Mouse (Mus musculus): ENCODE measurements around the gene Wfdc12. TPM values are rescaled to one million over a fixed set of nuclear protein-coding genes. Genes with fewer than 3 reads are reported as not detected.

Gene Wfdc12
- polyA plus RNA-seq, 1 experiment from 2014 or later: not detected

DNA sequence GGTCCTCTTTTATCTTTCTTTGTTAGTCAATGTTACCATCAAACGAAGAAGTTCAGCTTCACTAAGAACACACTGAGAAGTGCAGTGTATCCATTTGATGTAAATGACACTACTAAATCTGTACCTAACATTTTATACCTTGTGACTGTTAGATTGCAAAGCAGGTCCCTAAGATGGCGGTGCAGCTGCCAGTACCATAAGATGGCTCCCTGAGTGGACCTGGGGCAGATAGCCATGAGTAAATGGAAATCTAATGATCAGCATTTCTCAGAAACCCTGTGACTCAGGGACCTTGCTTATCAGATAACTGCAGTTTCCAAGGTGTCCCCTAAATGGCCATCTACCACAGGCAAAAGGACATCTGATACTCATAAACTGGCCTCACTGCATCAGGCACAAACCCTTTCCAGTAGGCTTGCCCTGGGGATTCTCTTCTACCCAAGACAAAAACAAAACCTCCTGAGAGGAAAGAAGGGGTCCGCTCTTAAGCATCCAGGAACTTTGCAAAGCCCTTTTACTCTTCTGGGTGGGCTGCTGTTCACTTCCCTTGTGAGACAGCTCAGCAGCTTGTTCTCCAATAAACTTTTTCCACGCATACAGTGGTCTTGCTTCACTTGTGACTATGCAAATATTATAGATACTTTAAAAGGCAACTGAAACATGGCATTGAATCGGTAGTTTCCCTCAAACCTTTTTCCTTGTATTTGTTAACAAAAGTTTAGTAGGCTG is 5.7 kb upstream of the Wfdc12 start:
- H3K27ac ChIP-seq (replicated peaks): no peak overlapping the region
- no peaks in the 10 kb centered on the region for H3K4me1 ChIP-seq
- H3K27me3 ChIP-seq (replicated peaks; ENCODE audit: low read depth, poor library complexity, severe bottlenecking): no peaks in the 10 kb centered on the region
- DNase-seq (ENCODE audit: low spot score): no peak
- H3K4me3 ChIP-seq: no peak overlapping the region
- H3K9me3 ChIP-seq: no peaks in the 10 kb centered on the region
- 87% methylated on average over 5 of the region's 5 CpGs for WGBS
- no peaks in the 10 kb centered on the region for H3K36me3 ChIP-seq (replicated peaks)

- no peak for DNase-seq (ENCODE audit: low spot score)
- no peak overlapping the region for H3K27ac ChIP-seq (replicated peaks)
- H3K27me3 ChIP-seq (replicated peaks; ENCODE audit: low read depth, poor library complexity, severe bottlenecking): no peaks in the 10 kb centered on the region
- WGBS: 88% methylated on average over 5 of the region's 5 CpGs
- no peak overlapping the region for H3K4me3 ChIP-seq
- no peaks in the 10 kb centered on the region for H3K36me3 ChIP-seq (replicated peaks)
- H3K4me1 ChIP-seq: no peaks in the 10 kb centered on the region
- no peaks in the 10 kb centered on the region for H3K9me3 ChIP-seq
Measured at GRCm38 (mm10) chr2:164194959-164195630, 4.7 kb upstream of the Wfdc12 start.

- Histone ChIP-seq H3K4me1 (no peaks in the 10 kb centered on the region), H3K27ac (replicated peaks) (no peak overlapping the region), H3K9me3 (no peaks in the 10 kb centered on the region), H3K36me3 (replicated peaks) (no peaks in the 10 kb centered on the region), H3K4me3 (no peak overlapping the region), H3K27me3 (replicated peaks; ENCODE audit: low read depth, poor library complexity, severe bottlenecking) (no peaks in the 10 kb centered on the region)
- DNase-seq (ENCODE audit: low spot score): no peak
Measured at GRCm38 (mm10) chr2:164192279-164192678, 1.9 kb upstream of the Wfdc12 start.

DNA sequence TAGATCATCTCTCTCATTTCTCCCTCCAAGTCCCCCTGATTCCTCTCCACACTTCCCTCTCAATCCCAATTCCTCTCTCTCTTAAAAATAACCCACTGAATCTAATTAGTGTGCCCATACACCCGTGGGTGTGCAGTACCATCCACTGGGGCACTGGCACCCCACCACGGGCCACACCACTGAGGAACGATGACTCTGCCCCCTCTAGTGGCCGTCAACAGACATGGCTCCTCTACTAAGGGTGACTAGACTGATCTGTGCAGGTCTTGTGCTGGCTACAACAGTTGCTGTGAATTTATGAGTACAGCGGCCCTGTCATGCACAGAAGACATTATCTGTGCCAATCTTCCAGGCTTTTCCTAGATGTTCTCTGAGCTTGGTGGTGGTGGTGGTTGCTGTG is 1.7 kb downstream of the Wfdc12 start:
- H3K27me3 ChIP-seq (replicated peaks; ENCODE audit: low read depth, poor library complexity, severe bottlenecking): no peaks in the 10 kb centered on the region
- 30% methylated on average over 5 of the region's 5 CpGs for WGBS
- H3K9me3 ChIP-seq: no peaks in the 10 kb centered on the region
- H3K4me1 ChIP-seq: peaks cover 7% of the 10 kb centered on the region
- no peak overlapping the region for H3K4me3 ChIP-seq
- DNase-seq (ENCODE audit: low spot score): no peak
- H3K36me3 ChIP-seq (replicated peaks): no peaks in the 10 kb centered on the region
- H3K27ac ChIP-seq (replicated peaks): no peak overlapping the region

DNA sequence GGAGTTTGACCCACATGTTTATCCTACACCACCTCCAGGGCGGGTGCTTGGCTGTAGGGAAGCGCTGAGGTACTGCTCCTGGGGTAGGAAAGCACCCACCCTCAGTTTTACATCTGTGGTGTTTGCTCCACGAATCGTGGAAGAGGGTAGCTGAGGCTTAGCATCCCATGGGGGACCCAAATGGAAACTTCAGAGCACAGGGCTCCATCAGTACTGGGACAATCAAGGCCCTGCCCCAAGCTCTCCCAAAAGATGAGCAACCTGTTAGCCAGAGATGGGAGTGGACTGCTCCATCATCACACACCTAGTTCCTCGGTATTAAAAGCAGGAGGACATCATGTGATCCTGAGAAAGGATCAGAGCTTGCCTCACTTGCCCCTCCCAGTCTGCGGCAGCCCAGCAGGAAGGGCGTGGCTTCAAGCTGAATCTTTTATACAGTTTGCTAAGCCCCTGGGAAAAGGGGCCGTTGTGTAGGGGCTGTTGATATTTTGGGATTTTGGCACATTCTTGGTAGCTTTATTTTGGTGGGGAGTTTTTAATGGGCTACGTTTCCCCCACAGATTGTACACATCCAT is 6.2 kb downstream of the Wfdc12 start:
- WGBS: 47% methylated on average over 9 of the region's 9 CpGs
- Histone ChIP-seq H3K36me3 (replicated peaks) (no peaks in the 10 kb centered on the region), H3K4me3 (no peak overlapping the region), H3K4me1 (peaks cover 12% of the 10 kb centered on the region), H3K27ac (replicated peaks) (no peak overlapping the region), H3K27me3 (replicated peaks; ENCODE audit: low read depth, poor library complexity, severe bottlenecking) (0 out of 2 replicates have a peak, but pooled peaks cover 6% of the 10 kb centered on the region), H3K9me3 (no peaks in the 10 kb centered on the region)
- DNase-seq (ENCODE audit: low spot score): no peak

- Histone ChIP-seq H3K4me3 (no peak overlapping the region), H3K36me3 (replicated peaks) (no peaks in the 10 kb centered on the region), H3K27ac (replicated peaks) (no peak overlapping the region), H3K9me3 (no peaks in the 10 kb centered on the region), H3K27me3 (replicated peaks; ENCODE audit: low read depth, poor library complexity, severe bottlenecking) (0 out of 2 replicates have a peak, but pooled peaks cover 6% of the 10 kb centered on the region), H3K4me1 (peaks cover 14% of the 10 kb centered on the region)
- no peak for DNase-seq (ENCODE audit: low spot score)
- WGBS: 67% methylated on average over 9 of the region's 9 CpGs
Measured at GRCm38 (mm10) chr2:164183340-164183739, 7.1 kb downstream of the Wfdc12 start.

DNA sequence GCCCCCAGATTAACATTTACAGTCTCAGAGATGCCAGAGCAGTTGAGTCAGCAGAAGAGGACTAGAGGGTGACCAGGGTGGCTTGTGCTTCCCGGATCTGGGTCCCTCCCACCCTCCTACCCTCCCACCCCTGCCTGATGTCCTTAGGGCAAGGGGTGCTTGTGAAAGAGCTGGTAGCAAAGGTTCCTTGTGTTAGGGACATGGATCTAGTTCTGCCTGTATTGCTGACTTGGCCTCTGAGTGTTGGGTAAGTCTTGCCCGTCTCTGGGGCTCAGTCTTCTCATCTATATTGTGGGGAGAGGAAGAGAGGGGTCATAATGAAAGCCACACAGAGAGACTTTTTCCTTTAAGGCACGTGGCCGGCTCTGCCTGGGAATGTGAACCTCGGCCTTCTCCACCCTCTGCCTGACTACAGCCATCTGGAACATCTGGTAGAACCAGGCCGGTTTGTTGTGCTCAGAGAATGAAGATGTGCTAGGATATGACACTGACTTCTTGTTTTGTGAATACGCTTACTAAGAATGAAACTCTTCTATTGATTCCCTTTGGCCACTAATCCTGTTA is 7.6 kb downstream of the Wfdc12 start, which contains the start of gene Wfdc5:
Gene Wfdc5 (minus strand): TSS at position 51 of the 564 bp plus-strand sequence.
- Histone ChIP-seq H3K4me3 (no peak within 1 kb of the TSS), H3K9me3 (no peaks in the 10 kb centered on the region), H3K36me3 (replicated peaks) (no peaks in the 10 kb centered on the region), H3K4me1 (peaks cover 19% of the 10 kb centered on the region), H3K27ac (replicated peaks) (no peak within 1 kb of the TSS), H3K27me3 (replicated peaks; ENCODE audit: low read depth, poor library complexity, severe bottlenecking) (0 out of 2 replicates have a peak, but pooled peaks cover 6% of the 10 kb centered on the region)
- DNase-seq (ENCODE audit: low spot score): no peak
- 81% methylated on average over 7 of the region's 7 CpGs for WGBS

DNA sequence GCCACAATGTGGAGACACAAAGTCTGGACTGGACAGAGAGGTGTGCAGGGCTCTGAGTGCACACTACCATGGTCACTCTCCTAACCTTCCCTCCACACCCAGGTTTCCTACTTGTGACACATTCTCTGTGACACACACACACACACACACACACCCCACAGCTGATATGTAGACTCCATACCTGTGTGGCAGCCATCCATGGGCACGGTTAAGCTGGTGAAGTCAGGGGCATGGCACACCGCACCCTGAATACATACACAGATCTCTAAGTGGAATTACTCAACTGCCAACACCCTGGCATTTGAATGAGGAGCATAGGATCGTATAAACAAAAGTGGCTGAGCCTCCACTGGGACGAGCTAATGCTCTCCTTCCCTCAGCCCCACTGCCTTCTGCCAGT is 9.6 kb downstream of the Wfdc12 start:
- WGBS: 85% methylated on average over 4 of the region's 4 CpGs
- Histone ChIP-seq H3K4me1 (peaks cover 19% of the 10 kb centered on the region), H3K9me3 (no peaks in the 10 kb centered on the region), H3K36me3 (replicated peaks) (no peaks in the 10 kb centered on the region), H3K4me3 (no peak overlapping the region), H3K27ac (replicated peaks) (no peak overlapping the region), H3K27me3 (replicated peaks; ENCODE audit: low read depth, poor library complexity, severe bottlenecking) (peaks cover 6% of the 10 kb centered on the region; the same call in 1 of the 2 replicates)
- no peak for DNase-seq (ENCODE audit: low spot score)

DNA sequence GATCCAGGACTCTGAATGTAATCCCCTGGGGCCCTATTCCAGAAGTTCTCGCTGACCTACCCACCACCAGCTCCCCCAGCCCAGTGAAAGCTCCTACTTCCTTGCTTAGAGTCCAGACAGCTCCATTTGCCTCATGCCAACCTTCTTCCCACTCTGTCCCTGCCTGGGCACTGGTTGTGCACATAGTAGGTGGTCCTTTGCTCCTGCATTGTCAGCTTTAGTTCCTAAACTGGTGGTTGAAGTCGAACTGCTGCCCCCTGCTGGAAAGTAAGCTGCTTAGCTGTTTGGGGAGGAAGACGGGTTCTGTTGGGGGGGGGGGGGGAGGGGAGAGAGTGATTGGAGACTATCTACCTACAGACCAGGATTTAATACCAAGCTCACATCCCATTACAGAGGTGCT is 10.3 kb downstream of the Wfdc12 start:
- H3K4me1 ChIP-seq: peaks cover 19% of the 10 kb centered on the region
- 33% methylated on average over 3 of the region's 3 CpGs for WGBS

DNA sequence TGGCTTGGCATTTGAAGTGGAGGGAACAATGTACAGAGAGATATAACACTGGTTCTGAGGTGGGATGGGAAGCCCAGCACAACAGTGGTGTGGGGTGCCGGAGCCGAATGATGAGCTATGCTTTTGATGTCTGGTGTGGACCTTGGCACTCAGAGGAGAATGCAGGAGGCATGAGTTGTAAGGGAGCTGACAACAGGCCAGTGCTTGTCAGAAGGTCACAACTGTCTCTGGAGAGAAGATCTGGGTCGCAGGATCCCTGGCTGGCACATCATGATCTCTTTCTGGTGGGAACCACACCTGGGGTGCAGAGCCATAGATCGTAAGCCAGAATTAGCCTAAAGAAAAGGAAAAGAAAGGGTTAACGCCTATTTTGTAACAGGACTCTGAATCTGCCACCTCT is 12.6 kb downstream of the Wfdc12 start:
- Histone ChIP-seq H3K27me3 (replicated peaks; ENCODE audit: low read depth, poor library complexity, severe bottlenecking) (peaks cover 30% of the 10 kb centered on the region), H3K4me3 (no peak overlapping the region), H3K36me3 (replicated peaks) (no peaks in the 10 kb centered on the region), H3K27ac (replicated peaks) (no peak overlapping the region), H3K9me3 (no peaks in the 10 kb centered on the region), H3K4me1 (peaks cover 7% of the 10 kb centered on the region)
- DNase-seq (ENCODE audit: low spot score): no peak
- 86% methylated on average over 5 of the region's 5 CpGs for WGBS

More for the DNA sequence above, 10.3 kb downstream of the Wfdc12 start:
- Histone ChIP-seq H3K27me3 (replicated peaks; ENCODE audit: low read depth, poor library complexity, severe bottlenecking) (peaks cover 8% of the 10 kb centered on the region; the same call in 1 of the 2 replicates), H3K27ac (replicated peaks) (no peak overlapping the region), H3K9me3 (no peaks in the 10 kb centered on the region), H3K36me3 (replicated peaks) (no peaks in the 10 kb centered on the region), H3K4me3 (no peak overlapping the region)
- DNase-seq (ENCODE audit: low spot score): no peak

DNA sequence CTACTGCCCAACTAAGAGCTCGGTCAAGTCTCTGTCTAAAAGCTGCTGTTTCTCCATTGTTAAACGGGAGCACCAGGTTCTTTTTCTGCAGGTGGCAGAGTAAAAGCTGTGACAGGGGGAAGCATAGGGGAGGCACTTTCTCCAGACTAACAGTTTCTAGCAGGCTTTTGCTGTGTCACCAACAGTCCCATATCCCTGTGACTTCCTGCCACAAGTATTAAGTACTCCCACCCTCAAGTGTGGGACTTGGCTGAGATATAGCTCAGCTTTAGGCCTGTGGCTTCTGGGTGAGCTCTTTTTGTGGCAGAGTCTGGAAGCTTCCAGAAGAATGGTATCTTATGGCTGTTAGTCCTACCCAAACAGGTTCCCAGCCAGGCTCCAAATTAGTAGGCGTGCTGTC is 14.6 kb downstream of the Wfdc12 start:
- H3K4me3 ChIP-seq: no peak overlapping the region

DNA sequence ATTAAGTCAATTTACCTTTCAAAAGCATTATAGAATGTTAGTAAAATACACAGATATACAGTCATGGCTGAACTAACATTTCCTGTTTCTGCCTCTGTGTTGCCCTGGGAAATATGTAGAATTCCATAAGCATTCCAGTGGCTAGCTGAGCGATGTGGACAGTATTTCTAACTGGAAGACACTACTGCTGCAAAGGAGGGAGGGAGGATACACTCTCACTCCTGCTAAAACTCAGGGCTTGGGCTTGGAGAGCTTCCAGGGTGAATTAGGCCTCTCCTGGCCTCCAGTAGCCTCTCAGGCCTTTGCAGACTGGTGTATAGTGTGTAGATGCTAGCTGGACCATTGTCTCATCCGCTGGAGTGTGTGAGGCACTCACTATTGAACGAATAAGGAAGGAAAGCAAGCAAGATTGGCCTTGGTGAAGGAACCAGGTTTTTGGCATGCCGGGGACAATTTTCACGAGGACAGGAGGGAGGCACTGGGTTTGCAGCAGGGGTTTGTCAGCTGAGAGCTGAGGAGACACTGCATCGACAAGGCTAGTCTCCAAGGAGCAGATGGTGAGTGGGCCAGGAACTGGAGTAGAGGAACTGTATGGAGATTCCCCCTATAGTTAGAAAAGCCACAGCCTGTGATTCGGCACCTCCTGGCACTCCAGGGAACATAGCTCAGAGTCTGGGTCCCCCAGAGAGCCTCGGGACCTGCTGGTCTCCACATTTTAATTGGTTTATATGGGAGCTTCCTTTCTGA is 15.6 kb downstream of the Wfdc12 start:
- H3K9me3 ChIP-seq: no peaks in the 10 kb centered on the region
- H3K27ac ChIP-seq (replicated peaks): no peak overlapping the region
- H3K27me3 ChIP-seq (replicated peaks; ENCODE audit: low read depth, poor library complexity, severe bottlenecking): peaks cover 54% of the 10 kb centered on the region
- 79% methylated on average over 8 of the region's 8 CpGs for WGBS
- H3K36me3 ChIP-seq (replicated peaks): no peaks in the 10 kb centered on the region
- H3K4me3 ChIP-seq: no peak overlapping the region
- DNase-seq (ENCODE audit: low spot score): no peak
- H3K4me1 ChIP-seq: peaks cover 28% of the 10 kb centered on the region

More for the DNA sequence above, 14.6 kb downstream of the Wfdc12 start:
- WGBS: 83% methylated on average over 3 of the region's 3 CpGs
- Histone ChIP-seq H3K4me1 (peaks cover 18% of the 10 kb centered on the region), H3K27me3 (replicated peaks; ENCODE audit: low read depth, poor library complexity, severe bottlenecking) (peaks cover 44% of the 10 kb centered on the region), H3K27ac (replicated peaks) (no peak overlapping the region), H3K36me3 (replicated peaks) (no peaks in the 10 kb centered on the region), H3K9me3 (no peaks in the 10 kb centered on the region)
- DNase-seq (ENCODE audit: low spot score): no peak
